Mouse (Mus musculus): ENCODE data around the gene Mrm3. TPM values are rescaled to one million over a fixed set of nuclear protein-coding genes. Genes with fewer than 3 reads are reported as not detected.
"Not testable (repeated sequence)": the region's sequence is repeated elsewhere in the genome, so short reads cannot be mapped to it uniquely, and the experiment has no call there.

The Mrm3 gene
- total and polyA plus RNA-seq, 3 experiments = 10.8 to 22.7 (median 13.3) TPM

- Histone ChIP-seq H3K4me1 (ENCODE audit: insufficient read depth, low read depth, low read length) (peaks cover 24% of the 10 kb centered on the region; the same call in 1 of the 2 replicates), H3K9me3 (replicated peaks) (no peaks in the 10 kb centered on the region), H3K4me3 (ENCODE audit: low read depth, low read length) (no peak overlapping the region), H3K27me3 (ENCODE audit: insufficient read depth, low read length) (no peaks in the 10 kb centered on the region), H3K36me3 (replicated peaks) (peaks cover 95% of the 10 kb centered on the region)
- ATAC-seq (ENCODE audit: extremely low read depth, insufficient number of reproducible peaks, low FRiP score, poor library complexity, severe bottlenecking) (no peak), DNase-seq (ENCODE audit: low spot score) (no peak)
- TF ChIP-seq TAL1 (conservative IDR thresholded peaks at IDR 0.05; ENCODE audit: low read depth, low read length) = no peak
- TF ChIP-seq GATA2 (IDR thresholded peaks at IDR 0.05; ENCODE audit: borderline replicate concordance, low read depth, low read length) = no peak
- TF ChIP-seq CTCF (IDR thresholded peaks at IDR 0.05; ENCODE audit: low read depth, low read length) = no peak
- TF ChIP-seq GATA1 (IDR thresholded peaks at IDR 0.05; ENCODE audit: borderline replicate concordance, low read length) = no peak
- TF ChIP-seq POLR2AphosphoS5 (IDR thresholded peaks at IDR 0.05; ENCODE audit: insufficient replicate concordance, low read depth, low read length) = no peak
Observed at GRCm38 (mm10) chr11:76210228-76210985, 33.1 kb upstream of the Mrm3 start.

- H3K27me3 ChIP-seq (ENCODE audit: insufficient read depth, low read length); H3K9me3 ChIP-seq (replicated peaks); DNase-seq (ENCODE audit: low spot score); H3K4me3 ChIP-seq (ENCODE audit: low read depth, low read length); ATAC-seq (ENCODE audit: extremely low read depth, insufficient number of reproducible peaks, low FRiP score, poor library complexity, severe bottlenecking): not testable (repeated sequence)
- Histone ChIP-seq H3K4me1 (ENCODE audit: insufficient read depth, low read depth, low read length) (peaks cover 35% of the 10 kb centered on the region), H3K36me3 (replicated peaks) (peaks cover 90% of the 10 kb centered on the region)
Observed at GRCm38 (mm10) chr11:76211595-76211994, 31.9 kb upstream of the Mrm3 start.

- no peak for DNase-seq (ENCODE audit: low spot score)
- Histone ChIP-seq H3K9me3 (replicated peaks) (no peaks in the 10 kb centered on the region), H3K27me3 (ENCODE audit: insufficient read depth, low read length) (no peaks in the 10 kb centered on the region), H3K4me3 (ENCODE audit: low read depth, low read length) (no peak overlapping the region), H3K36me3 (replicated peaks) (peaks cover 76% of the 10 kb centered on the region), H3K4me1 (ENCODE audit: insufficient read depth, low read depth, low read length) (peaks cover 47% of the 10 kb centered on the region)
- TF ChIP-seq GATA1 (IDR thresholded peaks at IDR 0.05; ENCODE audit: borderline replicate concordance, low read length) (no peak), POLR2AphosphoS5 (IDR thresholded peaks at IDR 0.05; ENCODE audit: insufficient replicate concordance, low read depth, low read length) (no peak), TAL1 (conservative IDR thresholded peaks at IDR 0.05; ENCODE audit: low read depth, low read length) (no peak), CTCF (IDR thresholded peaks at IDR 0.05; ENCODE audit: low read depth, low read length) (no peak)
- no peak for ATAC-seq (ENCODE audit: extremely low read depth, insufficient number of reproducible peaks, low FRiP score, poor library complexity, severe bottlenecking)
Observed at GRCm38 (mm10) chr11:76213841-76214240, 29.7 kb upstream of the Mrm3 start.

GRCm38 (mm10) chr11:76215011-76215410 is 28.5 kb upstream of the Mrm3 start:
- ATAC-seq (ENCODE audit: extremely low read depth, insufficient number of reproducible peaks, low FRiP score, poor library complexity, severe bottlenecking) (no peak), DNase-seq (ENCODE audit: low spot score) (no peak)
- Histone ChIP-seq H3K27me3 (ENCODE audit: insufficient read depth, low read length) (no peaks in the 10 kb centered on the region), H3K36me3 (replicated peaks) (peaks cover 76% of the 10 kb centered on the region), H3K9me3 (replicated peaks) (no peaks in the 10 kb centered on the region), H3K4me3 (ENCODE audit: low read depth, low read length) (no peak overlapping the region), H3K4me1 (ENCODE audit: insufficient read depth, low read depth, low read length) (peaks cover 42% of the 10 kb centered on the region)
- no peak for TF ChIP-seq CTCF (IDR thresholded peaks at IDR 0.05; ENCODE audit: low read depth, low read length)
- no peak for TF ChIP-seq TAL1 (conservative IDR thresholded peaks at IDR 0.05; ENCODE audit: low read depth, low read length)
- TF ChIP-seq GATA2 (IDR thresholded peaks at IDR 0.05; ENCODE audit: borderline replicate concordance, low read depth, low read length) = no peak
- TF ChIP-seq POLR2AphosphoS5 (IDR thresholded peaks at IDR 0.05; ENCODE audit: insufficient replicate concordance, low read depth, low read length) = no peak
- TF ChIP-seq GATA1 (IDR thresholded peaks at IDR 0.05; ENCODE audit: borderline replicate concordance, low read length) = no peak

GRCm38 (mm10) chr11:76216049-76216540 is 27.4 kb upstream of the Mrm3 start:
- Histone ChIP-seq H3K36me3 (replicated peaks) (peaks cover 75% of the 10 kb centered on the region), H3K9me3 (replicated peaks) (no peaks in the 10 kb centered on the region)

GRCm38 (mm10) chr11:76216681-76217389 is 26.7 kb upstream of the Mrm3 start:
- peaks cover 79% of the 10 kb centered on the region for H3K36me3 ChIP-seq (replicated peaks)
- TF ChIP-seq CTCF (IDR thresholded peaks at IDR 0.05; ENCODE audit: low read depth, low read length) (no peak), POLR2AphosphoS5 (IDR thresholded peaks at IDR 0.05; ENCODE audit: insufficient replicate concordance, low read depth, low read length) (no peak), TAL1 (conservative IDR thresholded peaks at IDR 0.05; ENCODE audit: low read depth, low read length) (no peak), GATA2 (IDR thresholded peaks at IDR 0.05; ENCODE audit: borderline replicate concordance, low read depth, low read length) (no peak), GATA1 (IDR thresholded peaks at IDR 0.05; ENCODE audit: borderline replicate concordance, low read length) (no peak)
- no peaks in the 10 kb centered on the region for H3K27me3 ChIP-seq (ENCODE audit: insufficient read depth, low read length)
- no peaks in the 10 kb centered on the region for H3K9me3 ChIP-seq (replicated peaks)
- DNase-seq (ENCODE audit: low spot score) = peak; percentile 16
- no peak for ATAC-seq (ENCODE audit: extremely low read depth, insufficient number of reproducible peaks, low FRiP score, poor library complexity, severe bottlenecking)
- H3K4me1 ChIP-seq (ENCODE audit: insufficient read depth, low read depth, low read length) = peaks cover 39% of the 10 kb centered on the region
- H3K4me3 ChIP-seq (ENCODE audit: low read depth, low read length) = peak overlapping the region; percentile 88

More at GRCm38 (mm10) chr11:76216049-76216540, 27.4 kb upstream of the Mrm3 start:
- DNase-seq (ENCODE audit: low spot score) (no peak), ATAC-seq (ENCODE audit: extremely low read depth, insufficient number of reproducible peaks, low FRiP score, poor library complexity, severe bottlenecking) (no peak)
- no peaks in the 10 kb centered on the region for H3K27me3 ChIP-seq (ENCODE audit: insufficient read depth, low read length)
- no peak for TF ChIP-seq CTCF (IDR thresholded peaks at IDR 0.05; ENCODE audit: low read depth, low read length)
- peak overlapping the region; percentile 88; the same call in 1 of the 2 replicates for H3K4me3 ChIP-seq (ENCODE audit: low read depth, low read length)
- peaks cover 39% of the 10 kb centered on the region for H3K4me1 ChIP-seq (ENCODE audit: insufficient read depth, low read depth, low read length)

Measured in G1E (cell line).